Mouse (Mus musculus): ENCODE measurements around the gene Med26. TPM values are rescaled to one million over a fixed set of nuclear protein-coding genes. Genes with fewer than 3 reads are reported as not detected.

Med26 gene
- total and polyA plus RNA-seq, 3 experiments, result 14.1 to 28.3 TPM; not detected in 1

- no peak for TF ChIP-seq UBTF (IDR thresholded peaks at IDR 0.05; ENCODE audit: borderline replicate concordance, insufficient read depth, low read depth, low read length)
- TF ChIP-seq TCF12 (IDR thresholded peaks at IDR 0.05; ENCODE audit: low read depth, low read length), result no peak
- TF ChIP-seq SMC3 (IDR thresholded peaks at IDR 0.05; ENCODE audit: low read depth, low read length), result no peak
- no peak for TF ChIP-seq TBP (IDR thresholded peaks at IDR 0.05; ENCODE audit: low read depth, low read length)
- no peak for TF ChIP-seq MAX (IDR thresholded peaks at IDR 0.05; ENCODE audit: low read length)
- no peak for TF ChIP-seq EP300 (IDR thresholded peaks at IDR 0.05; ENCODE audit: low read depth in 1 of 2, low read length in 2 of 2)
- no peak for TF ChIP-seq USF2 (IDR thresholded peaks at IDR 0.05; ENCODE audit: borderline replicate concordance in 1 of 2, insufficient read depth in 1 of 2, low read depth in 1 of 2, low read length in 2 of 2)
- TF ChIP-seq CTCF (IDR thresholded peaks at IDR 0.05 in 2 of 3, conservative IDR thresholded peaks at IDR 0.05 in 1 of 3; ENCODE audit: control insufficient read depth in 1 of 3, insufficient read depth in 1 of 3, low read depth in 2 of 3, low read length in 3 of 3, poor library complexity in 1 of 3, severe bottlenecking in 1 of 3), result no peak
- no peak for TF ChIP-seq BHLHE40 (IDR thresholded peaks at IDR 0.05; ENCODE audit: borderline replicate concordance, low read depth, low read length)
- no peak for TF ChIP-seq GATA1 (IDR thresholded peaks at IDR 0.05; ENCODE audit: low read depth, low read length)
- TF ChIP-seq KAT2A (conservative IDR thresholded peaks at IDR 0.05; ENCODE audit: low read depth, low read length), result no peak
- no peak for TF ChIP-seq POLR2A (IDR thresholded peaks at IDR 0.05; ENCODE audit: control insufficient read depth in 1 of 2, insufficient read depth in 1 of 2, low read depth in 1 of 2, low read length in 2 of 2, poor library complexity in 1 of 2)
- no peak for TF ChIP-seq RCOR1 (IDR thresholded peaks at IDR 0.05; ENCODE audit: low read depth, low read length)
- H3K9me3 ChIP-seq (replicated peaks; ENCODE audit: insufficient read depth, low read length), result no peaks in the 10 kb centered on the region
- H3K4me3 ChIP-seq (ENCODE audit: control insufficient read depth in 1 of 2, insufficient read depth in 1 of 2, low read depth in 2 of 2, low read length in 2 of 2), result no peak overlapping the region
- no peaks in the 10 kb centered on the region for H3K36me3 ChIP-seq (ENCODE audit: control insufficient read depth in 1 of 2, insufficient read depth in 2 of 2, low read length in 2 of 2)
- H3K9ac ChIP-seq (ENCODE audit: control insufficient read depth, low read depth, low read length, poor library complexity, severe bottlenecking), result no peak overlapping the region
- no peak for DNase-seq (ENCODE audit: low read depth, low spot score)
- H3K4me1 ChIP-seq (ENCODE audit: control insufficient read depth in 1 of 2, insufficient read depth in 2 of 2, low read length in 2 of 2), result peaks cover 0 to 8% of the 10 kb centered on the region in 2 experiments; a peak in 2 of 4 replicates
- H3K27ac ChIP-seq (ENCODE audit: control insufficient read depth, low read depth, low read length), result no peak overlapping the region
- no peaks in the 10 kb centered on the region; the same call in 1 of the 2 replicates for H3K79me2 ChIP-seq (ENCODE audit: control insufficient read depth, insufficient read depth, low read length, poor library complexity)
- H3K27me3 ChIP-seq (ENCODE audit: control insufficient read depth in 1 of 2, insufficient read depth in 2 of 2, low read length in 2 of 2), result no peaks in the 10 kb centered on the region
Observed at GRCm38 (mm10) chr8:72575915-72576314, 27.8 kb upstream of the Med26 start.

DNA sequence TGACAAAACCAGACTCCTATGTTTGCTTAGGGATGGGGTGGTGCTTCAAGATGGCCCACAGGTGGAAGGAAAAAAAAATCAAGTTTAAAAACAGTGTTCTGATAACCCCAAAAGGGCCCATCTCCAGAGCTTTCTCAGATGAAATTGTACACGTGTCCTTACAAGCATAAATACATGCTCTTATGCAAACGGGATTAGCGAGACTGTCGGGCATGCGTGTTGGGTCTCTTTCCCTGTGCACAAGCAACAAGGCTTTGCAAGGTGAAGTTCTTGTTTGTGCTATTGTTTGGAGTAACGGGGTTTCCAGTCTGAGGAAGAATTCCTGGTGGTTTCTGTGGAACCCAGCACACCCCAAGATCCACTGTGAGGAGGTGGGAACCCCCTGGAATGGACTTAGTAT is 25.4 kb upstream of the Med26 start:
- Histone ChIP-seq H3K9me3 (replicated peaks; ENCODE audit: insufficient read depth, low read length) (no peaks in the 10 kb centered on the region), H3K79me2 (ENCODE audit: control insufficient read depth, insufficient read depth, low read length, poor library complexity) (peaks cover 4% of the 10 kb centered on the region), H3K27ac (ENCODE audit: control insufficient read depth, low read depth, low read length) (no peak overlapping the region), H3K27me3 (ENCODE audit: control insufficient read depth in 1 of 2, insufficient read depth in 2 of 2, low read length in 2 of 2) (no peaks in the 10 kb centered on the region), H3K36me3 (ENCODE audit: control insufficient read depth in 1 of 2, insufficient read depth in 2 of 2, low read length in 2 of 2) (no peaks in the 10 kb centered on the region; a peak in 2 of 4 replicates), H3K4me3 (ENCODE audit: control insufficient read depth in 1 of 2, insufficient read depth in 1 of 2, low read depth in 2 of 2, low read length in 2 of 2) (no peak overlapping the region), H3K4me1 (ENCODE audit: control insufficient read depth in 1 of 2, insufficient read depth in 2 of 2, low read length in 2 of 2) (peaks cover 0 to 10% of the 10 kb centered on the region in 2 experiments; a peak in 3 of 4 replicates), H3K9ac (ENCODE audit: control insufficient read depth, low read depth, low read length, poor library complexity, severe bottlenecking) (no peak overlapping the region)
- no peak for TF ChIP-seq MAX (IDR thresholded peaks at IDR 0.05; ENCODE audit: low read length)
- no peak for TF ChIP-seq ZMIZ1 (IDR thresholded peaks at IDR 0.05; ENCODE audit: low read depth, low read length)
- TF ChIP-seq NELFE (IDR thresholded peaks at IDR 0.05; ENCODE audit: low read depth, low read length), result no peak
- no peak for TF ChIP-seq MEF2A (IDR thresholded peaks at IDR 0.05; ENCODE audit: extremely low read depth, insufficient replicate concordance, low read depth, low read length, poor library complexity, severe bottlenecking)
- TF ChIP-seq HCFC1 (IDR thresholded peaks at IDR 0.05; ENCODE audit: low read depth, low read length), result no peak
- TF ChIP-seq TBP (IDR thresholded peaks at IDR 0.05; ENCODE audit: low read depth, low read length), result no peak
- TF ChIP-seq E2F4 (IDR thresholded peaks at IDR 0.05; ENCODE audit: borderline replicate concordance, low read depth, low read length), result no peak
- no peak for TF ChIP-seq SMC3 (IDR thresholded peaks at IDR 0.05; ENCODE audit: low read depth, low read length)
- no peak for TF ChIP-seq MXI1 (IDR thresholded peaks at IDR 0.05; ENCODE audit: low read depth, low read length)
- TF ChIP-seq CTCF (IDR thresholded peaks at IDR 0.05 in 2 of 3, conservative IDR thresholded peaks at IDR 0.05 in 1 of 3; ENCODE audit: control insufficient read depth in 1 of 3, insufficient read depth in 1 of 3, low read depth in 2 of 3, low read length in 3 of 3, poor library complexity in 1 of 3, severe bottlenecking in 1 of 3), result no peak
- no peak for TF ChIP-seq USF1 (IDR thresholded peaks at IDR 0.05; ENCODE audit: low read depth, low read length)
- DNase-seq (ENCODE audit: low read depth, low spot score), result no peak
